Mouse (Mus musculus): ENCODE results near the gene Gm973.
A peak's percentile ranks its signal among the peaks of the same experiment; 100 is the strongest.
"Not testable (repeated sequence)": the region's sequence is repeated elsewhere in the genome, so short reads cannot be mapped to it uniquely, and the experiment has no call there.

The Gm973 gene

DNA sequence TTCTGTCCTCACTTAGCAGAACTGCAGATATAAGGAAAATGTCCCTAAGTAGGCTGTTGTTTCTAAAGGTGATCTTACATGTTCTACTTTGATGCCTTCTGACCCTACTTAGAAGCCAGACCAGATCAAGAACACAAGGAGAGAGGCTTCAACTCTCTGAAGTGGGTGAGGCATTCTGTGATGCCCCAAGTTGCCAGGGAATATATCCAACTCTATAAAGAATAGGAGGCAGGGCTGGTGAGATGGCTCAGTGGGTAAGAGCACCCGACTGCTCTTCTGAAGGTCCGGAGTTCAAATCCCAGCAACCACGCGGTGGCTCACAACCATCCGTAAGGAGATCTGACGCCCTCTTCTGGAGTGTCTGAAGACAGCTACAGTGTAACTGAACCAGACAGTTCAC lies 114.3 kb downstream of the Gm973 start:
- DNase-seq (ENCODE audit: low spot score): not testable (repeated sequence)

- DNase-seq (ENCODE audit: low spot score): no peak
Measured at GRCm38 (mm10) chr1:59631986-59632659, 116.1 kb downstream of the Gm973 start.

GRCm38 (mm10) chr1:59633056-59633455 lies 117.0 kb downstream of the Gm973 start:
- no peak for DNase-seq (ENCODE audit: low spot score)

DNA sequence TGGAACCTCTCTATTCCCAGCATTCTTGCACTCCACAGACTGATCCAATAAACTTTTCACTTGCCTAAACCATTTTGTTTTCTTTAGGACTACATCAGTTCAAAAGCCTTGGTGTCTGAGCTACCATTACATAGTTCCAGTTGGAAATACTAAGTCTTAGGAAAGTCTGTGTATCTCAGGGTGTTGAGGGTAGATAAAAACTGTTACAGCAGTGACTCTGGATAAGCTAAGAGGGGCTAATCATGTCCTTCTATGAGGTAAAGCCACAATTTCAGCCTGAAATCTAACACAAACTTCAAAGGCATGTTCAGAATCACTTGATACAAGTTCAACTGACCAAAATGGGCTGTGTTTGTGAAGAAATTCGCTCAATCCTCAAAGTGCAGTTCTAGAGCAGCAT lies 120.3 kb downstream of the Gm973 start:
- no peak for DNase-seq (ENCODE audit: low spot score)

DNA sequence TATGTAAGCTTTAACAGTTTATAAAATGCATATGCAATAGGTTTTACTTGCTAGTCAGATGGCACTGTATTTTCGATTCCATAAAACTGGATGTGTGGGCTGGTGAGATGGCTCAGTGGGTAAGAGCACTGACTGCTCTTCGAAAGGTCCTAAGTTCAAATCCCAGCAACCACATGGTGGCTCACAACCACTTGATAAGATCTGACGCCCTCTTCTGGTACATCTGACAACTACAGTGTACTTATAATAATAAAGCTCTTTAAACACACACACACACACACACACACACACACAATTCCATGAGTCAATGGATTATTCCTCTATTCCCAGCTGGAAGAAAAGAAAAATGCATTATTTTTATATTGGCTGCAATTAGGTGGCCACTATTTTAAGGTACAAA lies 122.3 kb downstream of the Gm973 start:
- no peak for DNase-seq (ENCODE audit: low spot score)

DNA sequence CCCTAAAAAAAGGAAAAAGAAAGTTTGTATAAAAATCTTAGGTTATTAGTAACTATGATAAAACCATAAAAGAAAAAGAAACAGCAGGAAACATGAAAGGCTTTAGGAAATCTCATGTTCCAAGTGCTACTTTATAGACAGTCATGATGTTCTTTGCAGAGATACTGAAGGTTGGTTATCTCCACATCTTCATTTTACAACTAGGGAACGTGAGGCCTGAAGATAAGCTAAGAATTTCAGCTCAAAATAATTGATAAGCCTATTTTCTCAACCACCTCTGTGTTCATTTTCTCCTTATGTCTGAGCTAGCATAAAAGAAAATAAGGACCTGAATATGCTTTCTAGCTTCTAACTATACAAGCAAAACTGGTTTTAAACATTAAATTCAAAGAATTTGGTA lies 126.4 kb downstream of the Gm973 start:
- DNase-seq (ENCODE audit: low spot score): no peak

- not testable (repeated sequence) for DNase-seq (ENCODE audit: low spot score)
Measured at GRCm38 (mm10) chr1:59646502-59646901, 130.4 kb downstream of the Gm973 start.

DNA sequence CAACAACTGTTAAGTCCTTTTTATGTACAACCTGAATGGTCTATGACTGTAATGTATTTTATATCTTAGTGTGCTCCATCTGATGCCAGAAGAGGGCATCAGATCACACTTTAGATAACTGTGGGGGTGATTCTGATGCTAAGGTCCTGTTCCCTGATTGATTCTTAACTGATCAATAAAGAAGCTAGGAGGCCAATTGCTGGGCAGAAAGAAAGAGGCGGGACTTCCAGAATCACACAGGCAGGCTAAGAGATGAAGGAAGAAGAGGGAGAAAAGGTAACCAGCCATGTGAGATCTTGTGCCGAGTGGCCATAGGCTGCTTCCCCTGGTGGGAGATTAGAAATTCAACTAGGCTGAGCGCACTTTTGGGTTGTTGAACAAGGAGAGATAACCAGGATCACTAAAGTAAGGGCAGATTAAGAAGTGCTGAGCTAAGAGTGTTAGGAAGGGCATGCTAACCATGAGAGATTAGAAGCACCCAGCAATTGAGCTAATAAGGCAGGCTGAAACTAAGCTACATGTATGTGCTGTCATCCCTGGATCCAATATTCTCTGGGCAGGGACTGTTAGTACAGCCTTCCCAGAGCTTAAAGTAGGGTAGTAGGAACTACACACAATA lies 135.2 kb downstream of the Gm973 start:
- DNase-seq (ENCODE audit: low spot score): no peak

GRCm38 (mm10) chr1:59653243-59653911 lies 137.3 kb downstream of the Gm973 start:
- no peak for DNase-seq (ENCODE audit: low spot score)

GRCm38 (mm10) chr1:59656244-59657171 lies 140.4 kb downstream of the Gm973 start:
- no peak for DNase-seq (ENCODE audit: low spot score)

GRCm38 (mm10) chr1:59663456-59664135 lies 147.5 kb downstream of the Gm973 start:
- DNase-seq (ENCODE audit: low spot score): no peak

GRCm38 (mm10) chr1:59668871-59669270 lies 152.8 kb downstream of the Gm973 start:
- no peak for DNase-seq (ENCODE audit: low spot score)

- DNase-seq (ENCODE audit: low spot score): peak; percentile 56
Measured at GRCm38 (mm10) chr1:59669962-59670630, 154.0 kb downstream of the Gm973 start.

DNA sequence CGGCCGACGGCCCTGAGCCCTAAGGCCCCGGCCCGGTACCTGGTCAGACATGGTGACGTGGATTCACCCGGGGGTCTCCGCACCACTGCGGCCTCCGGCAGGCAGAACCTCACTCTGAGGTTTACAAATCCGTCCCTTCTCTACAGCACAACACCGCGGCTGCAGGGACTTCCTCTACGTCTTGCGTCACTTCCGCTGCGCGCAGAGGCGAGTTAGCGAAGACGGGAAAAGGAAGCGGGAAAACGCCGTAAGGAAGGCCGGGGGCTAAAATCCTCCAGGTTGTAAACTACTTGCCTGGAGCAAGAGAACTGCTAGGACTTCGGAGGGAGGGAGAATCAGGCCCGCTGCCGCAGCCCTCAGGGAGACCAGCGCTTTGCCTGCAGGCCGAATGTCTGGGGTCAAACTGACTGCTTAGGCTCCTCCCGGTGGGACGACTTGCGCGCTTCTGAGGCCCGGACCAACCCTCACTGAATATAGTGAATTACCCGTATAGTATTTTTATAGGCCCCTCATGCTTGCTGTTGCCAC lies 154.6 kb downstream of the Gm973 start, which contains the start of gene Sumo1:
Gene Sumo1, minus strand, starts transcription at position 194 of the 528 bp plus-strand sequence.
- peak; percentile 81 for DNase-seq (ENCODE audit: low spot score)

GRCm38 (mm10) chr1:59673661-59674060 lies 157.6 kb downstream of the Gm973 start:
- DNase-seq (ENCODE audit: low spot score): no peak

DNA sequence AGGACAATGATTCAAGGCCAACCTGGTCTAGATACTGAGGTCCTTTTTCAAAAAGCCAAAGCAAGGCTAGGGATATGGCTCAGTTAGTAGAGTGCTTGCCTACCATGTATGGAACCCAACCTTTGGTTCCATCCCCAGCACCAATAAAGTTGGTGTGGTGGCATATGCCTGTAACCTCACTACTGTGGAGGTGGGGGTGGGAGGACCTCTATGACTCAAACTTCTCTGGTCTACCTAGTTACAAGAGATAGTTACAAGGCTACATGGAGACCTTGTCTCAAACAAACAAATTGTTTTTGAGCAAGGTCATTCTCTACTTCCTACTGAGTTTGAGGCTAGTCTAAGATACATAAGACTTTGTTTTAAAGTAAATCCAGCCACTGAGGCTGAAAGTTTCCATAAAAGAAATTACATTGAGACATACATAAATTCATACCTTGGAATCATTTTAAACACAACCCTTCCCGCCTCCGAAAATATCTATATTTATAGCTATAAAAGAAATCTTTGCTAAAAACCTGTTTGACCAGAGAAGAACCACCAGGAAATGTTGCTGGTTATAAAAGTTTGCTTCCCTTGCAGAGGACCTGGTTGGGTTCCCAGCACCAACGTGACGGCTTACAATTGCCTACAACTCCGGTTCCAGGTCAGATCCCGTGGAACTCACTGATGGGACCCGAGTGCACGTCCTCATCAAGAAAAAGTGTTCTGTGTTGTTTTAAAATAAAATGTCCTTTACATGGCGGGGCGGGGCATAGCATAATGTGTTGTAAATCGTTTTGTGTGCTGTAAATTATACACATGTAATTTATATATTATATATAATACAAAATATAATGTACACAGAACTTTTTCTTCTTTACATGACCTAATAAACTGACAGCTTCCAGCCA lies 168.1 kb downstream of the Gm973 start:
- DNase-seq (ENCODE audit: low spot score): no peak

DNA sequence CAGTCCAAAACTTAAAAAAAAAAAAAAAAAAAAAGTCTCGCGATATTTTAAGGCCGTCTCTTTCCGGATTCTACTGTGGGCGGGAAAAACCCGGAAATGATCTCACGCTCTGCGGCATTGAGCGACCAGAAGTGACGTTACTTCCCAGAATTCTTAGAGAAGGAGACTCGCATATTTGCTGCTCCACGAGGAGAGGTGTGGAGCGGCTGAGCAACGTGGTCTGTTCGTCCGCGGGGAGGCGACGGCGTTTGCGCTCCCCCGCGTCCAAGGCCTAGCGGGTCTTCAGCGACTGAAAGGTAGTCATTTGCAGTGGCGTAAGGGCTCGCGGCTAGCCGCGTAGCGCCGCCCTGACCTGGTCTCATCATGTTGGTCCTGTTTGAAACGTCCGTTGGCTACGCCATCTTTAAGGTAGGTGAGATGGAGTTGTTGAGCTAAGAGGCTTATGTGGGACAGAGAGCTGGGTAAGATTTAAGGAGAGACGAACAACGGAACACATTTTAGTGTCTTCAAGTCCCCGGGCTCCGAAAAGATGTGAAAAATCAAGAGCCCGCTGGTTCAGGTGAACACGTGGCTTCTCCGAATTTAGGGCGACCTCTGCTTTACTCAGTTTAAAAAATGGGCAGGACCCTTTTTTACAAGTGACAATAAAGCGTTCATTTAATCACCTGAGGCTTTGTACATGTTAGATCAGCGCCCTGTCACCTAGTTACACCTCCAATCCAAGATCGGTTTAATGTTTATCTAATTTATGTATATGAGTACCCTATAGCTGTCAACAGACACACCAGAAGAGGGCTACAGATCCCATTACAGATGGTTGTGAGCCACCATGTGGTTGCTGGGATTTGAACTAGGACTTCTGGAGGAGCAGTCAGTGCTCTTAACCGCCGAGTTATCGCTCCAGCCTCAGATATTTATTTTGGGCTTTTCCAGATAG lies 169.0 kb downstream of the Gm973 start, which contains the start of gene Nop58:
Gene Nop58, plus strand, starts transcription at position 153 of the 937 bp plus-strand sequence.
- peak; percentile 94 for DNase-seq (ENCODE audit: low spot score)
